Mouse (Mus musculus): ENCODE results near the gene Cacna1c. TPM values are rescaled to one million over a fixed set of nuclear protein-coding genes. Genes with fewer than 3 reads are reported as not detected.

Cacna1c gene
- total RNA-seq, 1 experiment from 2014 or later: 0.05 TPM

DNA sequence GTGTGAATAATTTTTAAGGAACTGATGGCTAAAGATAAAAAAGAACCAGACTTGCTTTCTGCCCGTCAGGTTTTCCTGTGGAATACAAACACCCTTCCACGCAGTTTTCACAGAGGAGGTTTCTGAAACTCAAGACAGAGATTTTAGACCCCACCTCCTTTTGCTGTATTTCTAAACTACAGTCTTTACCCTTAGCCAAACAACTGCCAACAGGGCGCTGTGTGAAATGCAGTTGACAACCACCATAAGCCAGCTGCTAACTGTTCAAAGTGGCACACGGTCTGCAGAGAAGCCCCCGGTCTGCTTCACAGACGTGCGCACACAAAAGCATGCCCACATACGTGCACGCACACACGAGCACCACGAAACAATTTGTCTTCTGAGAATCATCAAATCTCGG lies 216.0 kb downstream of the Cacna1c start:
- ATAC-seq (replicated peaks; ENCODE audit: low read depth, poor library complexity, severe bottlenecking): no peak

DNA sequence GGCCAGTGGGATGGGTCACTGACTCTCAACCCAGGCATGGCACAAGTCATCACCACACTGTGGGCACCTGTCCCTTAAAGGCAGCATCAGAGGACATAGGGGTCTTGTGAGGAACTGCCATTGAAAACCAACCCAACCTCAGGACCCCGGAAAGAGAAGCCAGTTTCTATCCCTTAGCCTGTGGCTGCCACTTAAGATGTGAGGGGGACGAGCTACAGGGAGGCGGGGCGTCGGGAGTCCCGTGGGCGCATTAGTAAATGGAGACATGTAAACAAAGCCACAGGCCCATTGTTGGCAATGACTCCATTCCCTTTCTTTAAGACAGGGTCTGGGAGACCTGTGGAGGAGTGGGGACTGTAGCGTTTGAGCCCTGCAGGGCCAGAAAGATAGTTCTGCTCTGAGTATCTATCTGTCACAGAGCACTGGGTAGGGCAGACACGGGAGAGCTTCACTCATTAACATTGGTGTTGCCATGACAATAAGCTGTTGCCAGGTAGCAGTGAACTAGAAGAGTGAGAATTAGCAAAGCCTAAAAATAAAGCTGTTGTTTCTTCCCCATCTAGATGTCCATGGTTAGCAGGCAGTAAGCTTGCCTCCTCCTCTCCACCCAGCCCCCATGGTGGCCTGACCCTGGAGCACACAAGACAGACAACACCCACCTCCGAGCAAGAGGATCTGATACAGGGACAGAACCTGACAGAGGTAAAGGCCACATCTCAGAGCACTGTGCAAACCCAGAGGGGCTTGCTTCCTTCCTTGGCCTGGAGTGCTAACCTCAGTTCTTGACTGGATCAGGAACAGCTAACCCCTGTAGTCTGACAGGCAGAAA lies 218.6 kb downstream of the Cacna1c start:
- ATAC-seq (replicated peaks; ENCODE audit: low read depth, poor library complexity, severe bottlenecking): no peak

DNA sequence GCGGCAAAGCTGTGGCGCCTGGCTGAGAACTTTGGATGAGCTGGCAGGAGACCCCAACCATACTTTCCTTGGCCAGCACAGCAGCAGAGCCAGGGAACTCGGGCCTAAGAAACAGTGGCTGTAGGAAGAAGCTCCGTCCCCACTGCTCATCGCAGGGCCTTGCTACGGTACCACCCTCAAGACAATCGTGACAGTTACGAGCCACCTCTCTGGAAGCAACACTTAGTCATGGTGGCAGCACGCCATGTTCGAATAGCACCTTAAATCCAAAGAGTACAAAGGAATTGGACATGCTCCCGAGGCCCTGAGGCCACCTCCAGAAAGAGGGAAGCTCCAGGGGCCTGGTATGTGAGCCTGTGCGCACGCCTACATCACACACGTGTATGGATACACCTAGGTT lies 219.6 kb downstream of the Cacna1c start:
- no peak for ATAC-seq (replicated peaks; ENCODE audit: low read depth, poor library complexity, severe bottlenecking)

DNA sequence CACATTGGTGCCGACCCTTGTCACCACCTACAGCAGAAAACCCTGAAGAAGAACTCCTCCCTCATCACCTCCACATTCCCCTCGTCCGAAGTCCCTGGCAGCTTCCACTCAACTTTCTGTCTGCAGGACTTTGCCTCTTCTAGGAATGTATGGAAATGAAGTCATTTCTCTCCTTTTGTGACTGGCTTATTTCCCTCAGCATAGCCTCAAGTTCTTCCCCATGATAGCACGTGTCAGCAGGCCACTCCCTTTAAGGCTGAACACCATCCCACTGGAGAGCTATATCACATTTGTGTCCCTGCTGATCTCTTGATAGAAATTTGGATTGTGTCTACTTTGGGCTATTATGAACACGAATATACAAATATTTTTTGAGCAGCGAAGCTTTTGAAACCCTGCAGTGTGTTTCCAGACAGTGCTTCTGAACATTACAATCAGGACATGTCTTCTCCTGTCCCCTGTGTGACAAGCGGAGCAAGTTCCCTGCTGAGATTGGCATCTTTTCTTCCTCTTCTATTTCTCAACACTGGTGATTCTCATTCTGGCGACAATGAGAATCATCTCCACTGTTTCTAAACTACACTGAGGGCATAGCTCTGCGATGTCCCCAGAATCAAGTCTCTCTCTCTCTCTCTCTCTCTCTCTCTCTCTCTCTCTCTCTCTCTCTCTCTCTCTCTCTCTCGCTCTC lies 224.2 kb downstream of the Cacna1c start:
- ATAC-seq (replicated peaks; ENCODE audit: low read depth, poor library complexity, severe bottlenecking): no peak

DNA sequence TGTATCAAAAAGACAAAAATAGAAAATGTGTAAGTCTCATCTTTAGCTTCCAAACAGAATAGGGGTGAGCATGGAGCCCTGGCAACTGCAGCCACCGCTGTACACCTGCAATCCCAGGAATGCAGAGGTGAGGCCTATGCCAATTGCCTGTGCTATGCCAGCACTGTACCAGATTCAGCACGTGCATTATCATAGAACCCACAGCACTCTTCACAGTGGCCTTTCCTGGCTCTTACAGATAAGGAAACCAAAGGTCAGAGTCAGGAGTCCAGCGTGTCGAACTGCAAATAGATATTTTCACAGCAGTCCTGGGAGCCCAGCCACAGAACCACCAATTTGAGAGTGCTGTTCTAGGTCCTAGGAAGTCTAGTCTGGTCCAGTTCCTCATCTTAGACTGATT lies 227.4 kb downstream of the Cacna1c start:
- ATAC-seq (replicated peaks; ENCODE audit: low read depth, poor library complexity, severe bottlenecking): no peak

DNA sequence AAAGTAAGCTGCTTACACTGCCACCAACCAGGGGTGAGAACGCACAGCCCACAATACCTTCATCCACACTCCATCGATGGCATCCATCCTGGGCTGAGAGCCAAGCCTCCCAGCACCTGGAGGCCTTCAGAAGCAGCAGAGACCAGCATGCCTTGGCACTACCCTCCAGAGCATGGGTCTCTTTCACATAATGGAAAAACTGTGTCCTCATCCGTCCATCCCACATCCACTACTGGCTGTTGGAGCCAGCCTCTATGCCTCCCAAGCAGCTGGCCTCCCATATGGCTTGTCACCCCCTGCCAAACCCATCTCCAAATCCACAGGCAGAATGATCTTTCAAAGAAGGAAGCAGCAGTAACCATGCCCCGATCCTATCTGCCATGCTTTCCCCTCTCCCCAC lies 229.3 kb downstream of the Cacna1c start:
- ATAC-seq (replicated peaks; ENCODE audit: low read depth, poor library complexity, severe bottlenecking): no peak

DNA sequence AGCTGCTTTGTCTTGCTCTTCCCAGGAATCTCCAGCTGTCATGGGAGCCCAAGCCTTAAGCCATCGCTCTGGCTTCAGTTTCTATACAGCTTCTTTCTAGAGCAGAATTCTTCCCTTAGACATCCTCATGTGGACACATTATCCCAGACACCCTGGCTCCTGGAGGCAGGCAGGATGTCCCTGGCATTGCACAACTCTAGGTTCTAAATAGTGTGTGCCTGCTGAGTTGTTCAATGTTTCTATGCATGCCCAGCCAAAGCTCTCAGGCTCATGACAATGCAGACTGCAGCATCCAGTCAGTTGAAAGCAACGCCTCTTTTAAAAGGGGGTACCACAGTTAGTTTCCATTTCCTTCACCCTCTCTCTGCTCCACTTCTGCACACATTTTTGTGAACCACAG lies 230.6 kb downstream of the Cacna1c start:
- ATAC-seq (replicated peaks; ENCODE audit: low read depth, poor library complexity, severe bottlenecking): no peak

DNA sequence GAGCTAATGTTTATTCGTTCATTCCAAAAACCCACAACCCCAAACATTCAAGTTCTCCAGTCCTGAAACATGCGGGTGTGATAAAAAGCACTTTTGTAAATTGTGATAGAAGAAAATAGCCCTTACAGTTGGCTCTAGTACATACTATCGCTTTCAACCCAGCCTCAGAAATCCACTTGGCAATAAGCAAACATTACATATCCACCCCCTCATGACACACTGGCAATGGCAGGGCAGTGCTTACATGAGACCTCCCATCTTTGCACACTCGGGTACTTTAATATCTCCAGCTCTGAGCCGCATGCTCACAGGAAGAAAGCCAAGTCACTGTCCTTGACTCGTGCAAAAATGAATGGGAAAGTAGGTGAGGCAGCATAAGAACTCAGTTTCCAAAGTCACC lies 232.4 kb downstream of the Cacna1c start:
- no peak for ATAC-seq (replicated peaks; ENCODE audit: low read depth, poor library complexity, severe bottlenecking)

DNA sequence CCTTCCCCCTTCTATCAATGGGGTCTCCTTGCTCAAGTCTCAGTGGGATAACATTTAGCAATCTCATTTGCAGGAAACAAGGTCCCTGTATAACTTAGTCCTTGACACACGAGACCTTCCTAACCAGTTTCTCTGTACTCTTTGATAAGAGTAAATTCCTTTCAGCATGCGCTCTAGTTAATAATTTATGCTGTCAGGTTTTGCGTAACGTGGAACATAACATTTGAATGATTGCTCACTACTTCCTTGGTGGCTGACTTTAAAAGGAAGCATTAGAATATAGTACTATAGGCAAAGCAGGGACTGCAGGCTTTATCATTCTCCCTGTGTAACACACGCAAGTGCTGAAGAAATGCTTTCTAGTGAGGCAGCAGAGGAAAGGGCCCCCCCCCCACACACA lies 232.9 kb downstream of the Cacna1c start:
- ATAC-seq (replicated peaks; ENCODE audit: low read depth, poor library complexity, severe bottlenecking): no peak

DNA sequence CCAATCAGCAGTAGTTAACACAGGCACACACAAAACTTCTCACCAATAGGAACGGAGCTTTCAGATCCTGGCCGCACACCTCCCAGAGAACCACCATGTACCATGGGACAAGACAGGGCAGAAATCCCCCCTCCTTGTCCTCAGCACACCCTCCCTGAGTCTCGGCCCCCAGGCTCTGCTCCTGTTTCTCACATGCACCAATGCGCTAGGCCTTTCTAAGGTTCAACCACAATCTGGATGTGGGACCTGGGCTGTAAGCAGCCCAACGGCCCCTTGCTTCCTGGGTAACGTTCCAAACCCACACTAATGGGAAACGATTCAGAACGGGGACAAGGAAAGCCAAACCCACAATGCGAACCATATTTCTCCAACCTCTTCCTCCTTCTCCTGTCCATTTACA lies 237.7 kb downstream of the Cacna1c start:
- ATAC-seq (replicated peaks; ENCODE audit: low read depth, poor library complexity, severe bottlenecking): no peak

DNA sequence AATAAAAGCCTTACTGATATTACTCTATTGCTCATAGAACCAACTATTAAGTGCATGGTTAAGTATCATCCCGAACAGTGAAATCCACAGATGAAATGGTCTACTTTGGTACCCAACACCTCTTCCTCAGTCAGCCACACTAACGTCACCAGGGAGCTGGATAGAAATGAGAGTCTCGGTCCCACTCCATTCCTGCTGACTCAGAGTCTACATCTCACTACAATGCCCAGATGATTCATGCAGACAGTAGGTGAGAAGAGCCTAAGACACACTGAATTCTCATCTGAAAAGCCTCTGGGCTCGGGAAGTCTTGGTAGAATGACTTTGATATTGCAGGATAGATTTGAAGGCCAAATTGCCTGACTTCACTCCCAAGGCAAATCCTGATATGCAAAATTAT lies 240.0 kb downstream of the Cacna1c start:
- ATAC-seq (replicated peaks; ENCODE audit: low read depth, poor library complexity, severe bottlenecking): no peak

DNA sequence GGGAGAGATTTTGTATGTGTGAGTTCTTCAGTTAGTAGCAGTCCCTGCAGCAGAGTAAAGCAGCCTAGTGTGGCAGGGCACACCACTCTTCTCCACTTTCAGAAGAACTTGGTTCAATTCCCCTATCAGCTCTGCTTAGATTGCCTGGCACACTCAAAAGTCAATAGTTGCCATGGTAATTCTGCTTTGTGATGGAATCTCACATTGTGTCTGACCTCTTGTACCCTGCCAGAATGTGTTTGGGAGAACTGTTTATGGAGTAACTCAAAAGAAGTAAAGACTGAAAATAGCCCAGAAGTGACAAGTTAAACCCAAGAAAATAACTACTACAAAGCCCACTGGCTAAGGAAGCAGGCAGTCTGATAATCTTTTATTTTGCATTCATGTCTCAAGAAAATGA lies 240.4 kb downstream of the Cacna1c start:
- ATAC-seq (replicated peaks; ENCODE audit: low read depth, poor library complexity, severe bottlenecking): no peak

DNA sequence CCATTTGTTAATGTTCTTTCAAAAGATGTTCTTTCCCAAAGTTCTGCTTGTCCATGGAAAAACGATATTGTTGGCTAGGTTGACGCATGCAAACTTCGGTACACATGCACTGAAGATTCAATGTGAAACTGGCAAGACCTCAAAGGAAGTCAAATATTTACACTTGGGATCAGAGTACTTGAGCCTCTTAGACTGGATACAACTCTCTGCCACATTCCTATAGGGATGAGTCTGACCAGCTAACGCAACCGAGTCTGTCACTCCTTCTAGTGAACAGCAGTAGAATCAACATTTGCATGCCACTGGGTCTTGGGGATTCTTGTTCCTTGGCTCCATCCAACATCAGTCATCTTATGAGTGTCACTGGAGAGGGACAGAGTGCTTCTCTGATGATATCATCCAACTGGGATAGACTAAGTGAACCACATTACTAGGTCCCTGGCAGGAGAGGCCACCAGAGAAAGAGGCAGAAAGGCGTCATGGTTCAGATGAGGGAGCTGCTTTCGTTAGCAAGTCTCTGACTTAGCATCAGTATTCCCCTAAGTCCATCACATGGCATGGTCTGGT lies 241.1 kb downstream of the Cacna1c start:
- ATAC-seq (replicated peaks; ENCODE audit: low read depth, poor library complexity, severe bottlenecking): no peak

DNA sequence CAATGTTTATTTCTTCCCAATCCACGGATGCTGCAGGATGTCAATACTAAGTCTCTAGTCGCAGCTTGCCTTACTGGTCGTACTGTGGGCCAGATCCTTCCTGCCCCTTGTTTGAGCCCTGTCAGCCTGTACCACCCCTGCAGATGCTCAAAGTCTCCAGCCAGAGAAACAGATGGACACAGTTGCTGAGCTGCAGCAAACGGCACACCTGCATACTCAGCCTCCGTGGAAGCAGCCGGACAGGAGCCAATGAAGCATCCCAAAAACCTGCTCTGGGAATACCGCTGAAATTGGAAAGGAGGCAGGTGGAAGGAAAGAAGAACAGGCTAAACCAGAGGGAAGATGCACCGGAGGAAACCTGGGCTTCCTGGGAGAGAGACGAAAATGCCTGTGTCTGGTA lies 243.8 kb downstream of the Cacna1c start:
- no peak for ATAC-seq (replicated peaks; ENCODE audit: low read depth, poor library complexity, severe bottlenecking)

DNA sequence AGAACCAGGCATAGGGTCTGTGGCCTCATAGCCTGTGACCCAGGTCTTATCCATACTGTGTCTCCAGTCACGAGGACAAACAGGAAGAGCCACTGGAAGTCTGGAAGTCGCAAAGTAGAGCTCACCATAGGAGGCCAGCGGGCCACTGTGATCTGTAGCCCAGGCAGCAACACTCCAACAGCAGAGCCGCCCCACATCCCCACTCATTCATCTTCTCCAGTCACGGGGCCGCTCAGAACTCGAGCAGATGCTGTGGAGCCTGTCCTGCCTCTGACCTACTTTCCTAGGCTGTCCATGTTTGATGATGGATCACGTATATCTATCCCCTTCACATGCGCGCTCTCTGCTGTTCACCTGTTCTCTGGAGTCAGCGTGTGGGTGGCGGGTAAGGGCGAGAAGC lies 246.0 kb downstream of the Cacna1c start:
- no peak for ATAC-seq (replicated peaks; ENCODE audit: low read depth, poor library complexity, severe bottlenecking)

DNA sequence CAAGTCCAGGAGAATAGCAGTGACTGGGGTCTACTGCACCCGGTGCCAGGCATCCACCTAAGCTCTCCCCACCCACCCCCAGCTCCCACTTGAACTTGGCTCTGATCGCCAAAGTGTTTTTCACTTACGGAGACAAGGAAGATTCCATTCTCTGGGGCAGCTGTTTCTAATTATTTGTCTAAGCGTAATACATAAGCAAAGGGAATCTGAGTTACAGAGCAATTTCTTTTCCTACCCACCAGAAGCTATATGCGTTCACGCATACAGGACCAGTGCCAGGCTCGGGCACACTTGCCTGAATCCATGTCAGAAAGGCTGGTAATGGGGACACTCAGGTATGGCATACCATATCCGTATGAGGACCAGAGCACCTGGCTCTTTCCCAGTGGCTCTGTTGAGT lies 248.9 kb downstream of the Cacna1c start:
- ATAC-seq (replicated peaks; ENCODE audit: low read depth, poor library complexity, severe bottlenecking): no peak

DNA sequence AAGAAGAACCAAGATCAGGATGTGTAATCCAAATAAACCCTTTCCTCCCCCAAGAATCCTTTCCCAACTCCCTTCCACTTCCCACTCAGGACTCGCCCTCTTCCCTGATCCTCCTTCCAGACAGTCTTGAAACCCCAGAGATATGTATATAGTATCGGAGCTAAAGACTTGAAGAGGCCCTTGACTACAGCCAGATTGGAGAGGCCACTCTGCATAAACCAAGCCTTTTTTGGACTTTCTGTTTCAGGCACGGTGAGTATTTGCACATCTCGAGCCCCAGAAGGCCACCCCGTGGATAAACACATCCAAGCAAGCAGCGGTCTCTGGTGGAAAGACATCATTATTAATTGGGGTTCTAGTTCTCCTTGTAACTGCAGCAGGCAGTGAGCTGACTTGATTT lies 249.6 kb downstream of the Cacna1c start:
- ATAC-seq (replicated peaks; ENCODE audit: low read depth, poor library complexity, severe bottlenecking): no peak

DNA sequence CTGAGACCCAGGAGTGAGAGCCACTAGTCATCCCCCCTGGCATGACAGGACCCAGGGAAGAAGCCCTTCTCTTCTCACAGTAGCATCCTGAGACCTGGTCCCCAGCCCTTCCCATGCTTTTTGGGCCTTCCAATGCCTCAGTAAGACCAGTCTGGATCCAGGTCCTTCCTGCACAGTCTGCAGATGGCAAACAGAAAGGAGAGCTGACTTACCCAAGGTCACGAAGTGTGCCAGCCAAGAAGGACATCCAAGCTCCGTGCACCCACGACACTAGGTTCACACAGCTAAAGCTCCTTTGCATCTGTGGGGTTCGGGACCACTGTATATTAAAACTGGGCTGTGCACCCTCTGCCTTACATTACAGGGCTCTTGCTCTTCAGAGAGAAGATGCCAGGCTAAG lies 252.1 kb downstream of the Cacna1c start:
- no peak for ATAC-seq (replicated peaks; ENCODE audit: low read depth, poor library complexity, severe bottlenecking)

DNA sequence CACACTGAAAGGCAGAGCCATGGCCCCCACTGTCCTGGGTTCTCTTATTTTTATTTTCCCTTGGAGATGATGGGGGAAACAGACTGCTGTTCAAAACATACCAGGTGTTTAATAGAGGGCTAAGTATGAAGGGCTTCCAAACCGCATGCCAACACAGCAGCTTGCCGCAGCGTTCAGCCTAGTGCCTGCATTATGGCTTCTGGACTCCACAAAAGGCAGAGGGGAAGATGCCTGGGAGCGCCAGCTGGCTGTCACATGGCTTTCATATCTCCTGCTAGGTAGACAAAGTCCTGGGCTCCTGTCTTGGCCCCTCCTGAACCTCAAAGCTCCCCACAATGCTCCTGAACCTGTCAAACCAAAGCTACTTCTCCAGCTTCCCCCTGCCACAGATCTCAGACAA lies 254.4 kb downstream of the Cacna1c start:
- ATAC-seq (replicated peaks; ENCODE audit: low read depth, poor library complexity, severe bottlenecking): no peak

DNA sequence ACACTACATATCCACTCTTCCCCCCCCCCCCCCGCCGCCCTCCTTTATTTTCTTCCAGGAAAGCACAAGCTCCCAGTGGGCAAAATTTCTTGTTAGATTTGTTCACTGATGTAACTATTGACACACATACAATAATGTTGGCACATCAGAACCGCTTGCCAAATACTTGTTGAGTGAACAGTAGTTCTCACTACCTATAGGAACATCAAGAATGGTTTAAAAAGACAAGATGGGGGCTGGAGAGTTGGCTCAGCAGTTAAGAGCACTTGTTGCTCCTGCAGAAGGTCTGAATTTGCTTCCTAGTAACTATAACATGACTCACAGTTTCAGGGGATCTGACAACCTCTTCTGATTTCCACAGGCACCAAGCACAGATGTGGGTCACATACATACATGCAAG lies 255.2 kb downstream of the Cacna1c start:
- no peak for ATAC-seq (replicated peaks; ENCODE audit: low read depth, poor library complexity, severe bottlenecking)

DNA sequence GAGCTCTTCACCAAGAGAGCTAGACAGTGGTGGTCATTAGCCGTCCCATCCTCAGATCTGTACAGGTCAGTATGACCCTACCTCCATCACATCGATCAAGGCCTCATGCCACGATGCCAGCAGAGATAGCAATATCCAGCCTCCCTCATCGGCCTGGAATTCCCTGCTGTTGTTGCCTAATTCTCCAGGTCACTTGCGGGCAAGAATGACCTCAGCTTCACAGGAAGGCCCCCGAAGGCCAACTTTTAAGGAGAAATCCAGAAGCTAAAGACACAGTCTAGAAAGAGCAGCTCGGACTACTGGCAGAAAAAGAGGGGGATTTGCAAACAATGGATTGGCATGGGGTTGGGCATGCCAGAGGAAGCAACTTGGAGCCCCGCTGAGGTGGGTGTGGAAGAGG lies 256.6 kb downstream of the Cacna1c start:
- ATAC-seq (replicated peaks; ENCODE audit: low read depth, poor library complexity, severe bottlenecking): no peak
